ENCODE assay signal across 14 mouse cellular contexts in the genomic region with DNA sequence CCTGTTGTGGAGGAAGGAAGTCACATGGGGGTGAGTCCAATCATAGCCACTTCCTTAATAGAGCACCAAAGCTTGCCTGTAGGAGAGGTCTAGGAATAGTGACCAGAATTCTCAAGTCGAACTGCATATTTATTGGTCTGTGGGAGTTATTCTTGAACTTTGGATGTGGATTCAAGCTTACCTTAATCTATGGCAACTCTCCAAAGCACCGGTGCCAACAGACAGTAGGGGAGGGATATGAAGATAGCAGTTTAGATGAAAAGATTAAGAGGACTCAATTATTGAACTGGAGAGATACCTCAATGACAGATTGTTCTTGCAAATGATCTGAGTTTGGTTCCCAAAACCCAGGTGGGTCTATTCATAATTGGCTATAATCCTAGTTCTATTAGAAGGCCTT.
"Had no signal": no experiment of that assay in that cellular context is flagged by ENCODE, and none has a peak within 500 bp of the region (broad histone marks: within the 10 kb centered on the region; RNA-seq: fewer than 3 reads in every experiment).

No protein-coding gene starts in this region.

- DNase-seq: cerebellum, adult 8-10 months; cerebellum, adult 9-10 months; cerebellum, postnatal 25 days; cerebellum, postnatal 36 days; embryo, embryonic 11 days; forebrain, postnatal 0 days; gastrocnemius, adult 2 months; gastrocnemius, postnatal 10 days; gastrocnemius, postnatal 14 days; gastrocnemius, postnatal 25 days; gastrocnemius, postnatal 36 days; heart, adult 11 months; heart, adult 18-20 months; heart, adult 2 months had no signal
